Mouse (Mus musculus): ENCODE measurements at regions not wholly inside any gene's neighbourhood (a gene's known extent, or its start where the extent isn't known, plus 50 kb on each side); places are given as distances from the start of the nearest gene placed in this dataset.
"Not testable (repeated sequence)": the region's sequence is repeated elsewhere in the genome, so short reads cannot be mapped to it uniquely, and the experiment has no call there.

DNA sequence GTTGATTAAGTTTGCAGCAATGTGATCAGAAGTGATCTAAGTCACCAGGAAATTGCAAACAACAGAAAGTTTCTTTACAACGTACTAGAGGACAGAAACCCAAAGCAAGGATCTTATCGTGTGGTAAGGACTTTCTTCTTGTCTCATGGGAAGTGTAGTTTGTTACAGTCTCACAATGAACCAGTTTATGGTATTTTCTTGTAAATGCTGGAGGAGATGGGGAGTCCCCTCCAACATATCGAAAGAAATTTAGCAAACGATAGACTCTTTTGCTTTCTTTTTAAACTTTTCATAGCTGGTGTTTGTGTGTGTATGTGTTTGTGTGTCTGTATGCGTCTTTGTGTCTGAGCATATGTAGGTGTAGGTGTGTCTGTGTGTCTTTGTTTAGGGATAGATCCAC lies 453.0 kb upstream of the Dab2 start:
- in situ Hi-C loops (cut with MboI, MseI), result no loop called here

DNA sequence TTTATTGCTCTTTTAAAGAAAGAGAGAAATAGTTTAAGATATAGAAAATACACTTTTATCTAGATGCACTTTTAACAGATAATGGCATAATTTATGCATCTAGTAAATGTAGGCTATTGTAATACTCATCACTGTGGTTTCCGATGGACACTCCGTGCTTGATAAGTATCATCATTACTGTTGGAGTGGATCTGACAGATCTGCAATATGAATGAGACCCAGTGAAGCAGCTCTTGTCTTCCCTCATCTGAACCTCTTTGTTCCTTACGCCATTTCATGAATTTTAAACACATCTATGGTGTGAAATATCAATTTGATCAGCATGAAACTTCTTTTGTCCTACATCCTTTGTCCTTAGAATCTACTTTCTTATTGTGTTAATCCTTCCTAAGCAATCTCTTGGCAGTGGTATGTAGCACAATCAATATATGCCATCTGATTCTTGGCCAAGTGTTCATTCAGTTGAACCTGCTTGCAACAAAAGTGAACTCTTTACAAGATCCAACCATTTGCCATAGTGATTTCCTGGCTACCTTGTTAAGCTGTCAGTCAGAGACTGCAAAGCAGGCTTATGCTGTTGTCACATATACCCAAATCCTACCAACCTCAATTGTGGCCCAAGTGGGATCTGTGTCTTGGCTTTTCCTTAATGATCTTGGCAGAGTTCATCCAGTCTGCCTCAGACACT lies 452.0 kb upstream of the Dab2 start:
- in situ Hi-C loops (cut with MboI, MseI), result no loop called here

DNA sequence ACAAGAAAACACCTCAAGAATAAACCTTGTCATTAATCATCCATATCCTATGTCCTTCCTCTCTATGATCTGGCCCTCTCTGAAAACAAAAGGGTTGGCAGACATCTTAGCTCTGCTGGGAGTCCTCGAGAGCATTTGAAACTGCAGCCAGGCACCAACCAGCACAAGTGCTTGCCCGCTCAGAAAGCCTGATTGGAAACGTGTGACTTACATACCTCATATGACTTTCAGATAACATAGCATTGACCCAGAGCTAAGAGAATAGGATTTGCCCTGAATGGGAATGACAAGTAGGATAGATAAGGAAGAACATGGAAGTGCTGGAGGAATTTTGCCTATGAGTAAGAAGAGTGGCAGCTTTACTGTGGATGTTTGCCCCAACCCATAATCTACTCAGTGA lies 447.1 kb upstream of the Dab2 start:
- in situ Hi-C loops (cut with MboI, MseI), result no loop called here

DNA sequence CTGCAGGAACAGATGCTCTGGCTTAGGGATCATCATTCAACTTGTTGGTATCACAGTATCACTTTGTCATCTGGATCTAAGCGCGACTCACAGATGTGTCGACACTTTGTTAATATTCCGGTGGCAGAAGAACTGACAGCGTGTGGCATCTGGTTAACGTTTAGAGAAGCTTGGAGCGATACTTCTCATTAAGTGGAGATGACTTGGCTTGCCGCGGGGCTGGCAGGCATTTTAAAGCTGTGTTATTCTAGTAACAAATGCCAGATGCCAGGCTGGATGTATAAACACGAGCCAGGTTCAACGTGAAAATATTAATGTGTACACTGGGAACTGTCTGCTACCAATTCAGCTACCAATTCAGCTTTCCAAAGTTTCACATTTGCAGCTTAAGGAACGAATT lies 430.3 kb upstream of the Dab2 start:
- in situ Hi-C loops (cut with MboI, MseI), result no loop called here

DNA sequence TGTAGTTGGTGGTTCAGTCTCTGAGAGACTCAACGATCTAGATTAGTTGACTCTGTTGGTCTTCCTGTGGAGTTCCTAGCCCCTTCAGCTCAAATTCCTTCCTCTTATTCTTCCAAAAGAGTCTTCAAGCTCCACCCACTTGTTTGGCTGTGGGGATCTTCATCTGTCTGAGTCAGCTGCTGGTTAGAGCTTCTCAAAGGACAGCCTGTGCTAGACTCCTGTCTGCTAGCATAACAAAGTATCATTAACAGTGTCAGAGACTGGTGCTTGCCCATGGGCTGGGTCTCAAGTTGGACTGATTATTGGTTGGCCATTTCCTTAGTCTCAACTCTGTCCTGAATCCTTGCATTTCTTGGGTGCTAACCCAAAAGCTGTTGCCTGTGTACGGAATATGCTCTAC lies 429.7 kb upstream of the Dab2 start:
- in situ Hi-C loops (cut with MboI, MseI), result no loop called here

DNA sequence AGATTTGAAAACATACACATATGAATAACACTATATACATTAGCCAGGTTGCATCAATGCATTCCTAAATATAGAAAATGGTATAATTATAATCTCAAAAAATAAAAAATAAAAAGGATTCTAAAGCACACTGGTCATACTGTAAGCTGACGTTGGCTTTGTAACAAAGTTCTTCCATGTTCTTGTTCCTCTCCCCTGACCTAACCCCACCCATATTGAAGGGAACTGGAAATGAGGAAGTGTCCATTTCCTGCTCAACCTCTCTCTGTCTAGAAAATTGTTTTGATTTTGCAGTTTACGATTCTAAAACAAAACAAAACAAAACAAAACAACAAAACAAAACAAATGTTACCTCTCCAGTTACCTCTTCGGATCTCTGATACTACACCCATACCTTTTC lies 427.5 kb upstream of the Dab2 start:
- in situ Hi-C loops (cut with MboI, MseI), result no loop called here

DNA sequence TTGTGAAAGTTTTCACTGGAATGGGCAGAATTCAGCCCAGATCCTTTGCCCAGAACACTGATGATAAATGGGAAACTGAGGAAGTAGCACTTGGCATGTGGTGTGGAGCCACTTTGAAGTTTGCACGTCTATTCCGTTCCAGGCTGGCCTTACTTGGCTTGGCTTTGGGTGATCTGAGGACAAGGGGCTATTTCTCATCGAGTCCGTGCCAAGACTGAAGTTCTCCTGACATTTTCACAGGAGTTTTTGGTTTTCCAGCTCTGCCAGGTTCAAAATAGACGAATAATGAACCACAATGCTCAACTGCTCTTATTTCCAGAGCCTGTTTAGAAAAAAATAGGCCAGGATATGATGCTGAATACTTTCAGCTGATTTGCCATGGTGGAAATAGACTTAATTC lies 421.8 kb upstream of the Dab2 start:
- in situ Hi-C loops (cut with MboI, MseI), result no loop called here

DNA sequence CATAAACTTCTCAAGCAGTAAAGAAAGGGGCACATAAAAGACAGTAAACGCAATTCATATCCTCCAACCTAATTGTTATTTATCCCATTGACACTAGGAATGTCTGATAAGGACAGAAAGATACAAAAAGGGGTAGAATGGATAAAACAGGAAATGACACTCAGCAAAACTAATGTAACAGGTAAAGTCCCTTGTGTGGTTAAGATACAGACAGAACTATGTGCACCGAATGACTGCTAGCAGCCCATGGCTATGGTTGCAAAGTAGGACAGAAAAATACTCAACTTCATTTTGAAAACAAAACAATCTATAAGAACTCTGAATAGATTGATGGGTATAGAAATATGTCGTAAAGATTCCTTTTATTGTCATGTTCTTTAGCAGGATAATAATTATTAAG lies 408.4 kb upstream of the Dab2 start:
- in situ Hi-C loops (cut with MboI, MseI), result no loop called here

DNA sequence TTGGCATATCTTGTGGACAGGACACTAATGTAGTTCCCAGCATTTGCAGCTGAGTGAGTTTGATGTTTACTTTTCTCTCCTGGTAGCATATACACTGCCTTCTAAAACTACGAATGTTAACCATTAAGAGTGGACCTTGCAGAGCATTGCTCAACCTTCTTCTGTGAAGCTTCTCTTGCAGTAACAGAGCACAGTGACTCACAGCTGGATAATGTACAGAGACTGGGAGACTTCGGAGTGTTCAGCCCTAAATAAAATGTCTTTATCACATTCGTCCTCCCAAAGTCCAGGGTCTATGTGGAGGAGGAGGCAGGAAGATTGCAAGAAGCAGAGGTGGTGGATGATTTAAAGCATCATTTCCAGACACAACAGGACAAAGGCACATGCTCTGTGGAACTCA lies 407.6 kb upstream of the Dab2 start:
- in situ Hi-C loops (cut with MboI, MseI), result no loop called here

DNA sequence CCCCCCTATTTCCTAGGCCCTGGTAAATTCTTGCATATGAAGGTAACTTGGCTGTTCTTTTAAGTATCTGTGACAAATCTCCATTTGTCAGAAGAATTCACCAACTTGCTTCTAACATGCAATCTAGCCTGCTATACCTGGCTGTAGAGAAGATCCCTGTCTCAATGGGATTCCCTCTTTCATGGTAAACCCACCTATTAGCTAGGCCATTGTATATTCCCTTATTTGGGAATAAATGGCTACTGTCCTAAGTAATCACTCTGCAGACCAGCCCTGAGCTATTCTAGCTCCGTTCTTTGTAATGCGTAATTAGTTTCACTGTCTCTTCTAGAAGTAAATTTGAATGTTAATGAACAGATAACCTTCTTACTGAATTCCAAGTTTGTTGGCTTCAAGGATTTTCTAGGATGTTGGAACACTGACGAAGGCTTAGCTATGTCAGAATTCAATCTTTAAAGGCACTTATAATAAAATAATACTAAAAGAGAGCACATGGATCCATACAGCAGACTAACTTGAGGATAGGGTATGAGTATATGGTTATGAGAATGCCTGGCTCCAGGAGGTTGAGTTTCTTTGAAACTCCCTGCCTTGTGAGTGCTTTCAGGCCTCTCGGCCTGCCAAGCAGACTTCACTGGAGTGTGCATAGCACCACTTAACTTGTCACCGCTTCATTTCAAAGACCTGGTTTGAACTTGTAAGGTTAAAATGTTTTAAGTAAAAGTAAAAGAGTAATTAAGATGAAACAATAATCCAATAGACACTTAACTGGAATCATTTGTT lies 403.7 kb upstream of the Dab2 start:
- in situ Hi-C loops (cut with MboI, MseI), result not testable (repeated sequence)

DNA sequence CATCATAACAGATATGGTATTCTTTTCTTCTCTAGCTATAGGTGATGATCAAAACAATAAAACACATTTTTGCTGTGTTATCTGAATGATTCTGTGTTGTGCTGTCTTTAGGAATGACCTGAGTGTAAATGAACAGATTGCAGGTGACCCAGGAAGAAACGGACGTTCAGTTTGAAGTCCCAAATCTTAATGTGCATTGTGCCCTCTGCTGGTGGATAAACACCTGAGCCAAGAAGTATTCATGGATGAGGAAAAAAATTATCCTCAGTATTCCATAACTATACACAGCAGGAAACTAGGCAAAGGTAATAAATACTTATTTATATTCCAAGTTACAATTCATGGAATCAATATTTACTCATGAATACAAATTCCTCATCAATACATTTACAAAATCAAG lies 384.3 kb upstream of the Dab2 start:
- in situ Hi-C loops (cut with MboI, MseI), result no loop called here

DNA sequence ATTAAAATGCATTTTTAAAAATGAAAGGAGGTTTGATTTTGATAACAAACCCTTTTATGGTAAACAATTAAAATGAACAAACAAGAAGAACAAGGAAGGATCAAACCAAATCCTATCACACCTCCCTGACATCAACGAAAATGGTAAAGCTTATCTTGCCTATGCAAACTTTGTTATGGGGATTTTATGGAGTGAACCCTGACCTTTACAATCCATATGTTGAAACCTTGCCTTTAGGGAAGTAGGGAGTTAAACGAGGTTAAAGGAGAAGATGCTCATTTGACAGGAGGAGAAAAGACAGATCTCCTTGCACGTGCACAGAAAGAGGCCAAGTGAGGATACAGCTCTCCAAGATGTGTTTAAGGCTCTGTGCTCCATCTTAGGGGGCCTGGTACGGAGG lies 379.5 kb upstream of the Dab2 start:
- in situ Hi-C loops (cut with MboI, MseI), result no loop called here

DNA sequence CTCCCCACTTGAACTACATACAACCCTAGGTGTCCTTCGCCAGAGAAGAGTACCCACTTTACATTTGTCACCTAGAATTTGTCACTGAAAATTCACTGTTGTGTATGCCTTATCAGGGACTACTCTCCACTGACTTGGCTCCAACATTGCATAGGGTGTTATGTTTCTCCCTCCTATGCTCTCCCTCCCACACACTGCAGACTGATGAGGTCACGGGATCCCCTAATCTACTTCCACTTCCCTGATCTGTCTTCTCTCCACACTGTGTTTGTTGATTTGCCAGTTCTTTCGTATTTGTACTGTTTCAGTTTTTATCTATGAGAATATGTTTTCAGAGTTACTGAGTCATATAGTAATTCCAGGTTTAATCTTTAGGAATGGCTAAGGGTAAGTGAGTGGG lies 371.8 kb upstream of the Dab2 start:
- in situ Hi-C loops (cut with MboI, MseI), result no loop called here

DNA sequence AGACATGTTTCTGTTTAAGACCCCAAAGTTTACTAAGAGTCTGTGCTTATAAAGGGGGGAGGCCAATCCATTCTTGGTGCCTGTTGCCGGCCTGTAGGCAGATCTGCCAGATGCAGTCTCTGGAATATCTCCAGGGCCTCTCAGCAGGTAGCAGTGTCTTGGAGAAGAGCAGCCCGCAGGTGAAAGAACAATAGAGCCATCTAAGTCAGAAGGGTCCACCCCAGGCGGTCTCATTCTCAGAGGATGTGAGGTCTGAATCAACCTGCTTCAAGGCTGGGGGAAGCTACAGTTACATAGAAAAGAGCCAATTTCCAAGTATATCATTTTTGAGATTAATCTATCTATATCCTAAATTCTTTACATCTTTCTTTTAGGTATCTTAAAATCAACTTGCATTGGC lies 366.0 kb upstream of the Dab2 start:
- in situ Hi-C loops (cut with MboI, MseI), result no loop called here

DNA sequence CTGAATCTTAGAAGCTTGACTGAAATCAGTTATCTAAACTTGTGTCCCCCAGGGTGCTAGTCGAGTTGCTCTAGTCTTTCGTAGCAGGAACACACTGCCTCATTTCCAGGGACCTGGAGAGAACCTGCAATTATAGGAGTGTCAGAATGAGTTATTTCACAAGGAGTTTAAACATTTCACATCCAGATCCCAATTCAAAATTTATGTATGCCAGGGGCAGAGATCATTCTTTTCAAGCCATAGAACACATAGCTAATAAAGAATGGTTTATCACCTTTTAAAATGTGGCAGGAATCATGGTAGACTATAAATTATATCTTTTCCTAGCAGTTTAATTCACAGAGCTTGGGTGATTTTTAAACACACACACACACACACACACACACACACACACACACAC lies 358.6 kb upstream of the Dab2 start:
- in situ Hi-C loops (cut with MboI, MseI), result loop anchor here (10.0 kb wide), 1 partner anchor 1686 kb away; no protein-coding TSS in a partner anchor

DNA sequence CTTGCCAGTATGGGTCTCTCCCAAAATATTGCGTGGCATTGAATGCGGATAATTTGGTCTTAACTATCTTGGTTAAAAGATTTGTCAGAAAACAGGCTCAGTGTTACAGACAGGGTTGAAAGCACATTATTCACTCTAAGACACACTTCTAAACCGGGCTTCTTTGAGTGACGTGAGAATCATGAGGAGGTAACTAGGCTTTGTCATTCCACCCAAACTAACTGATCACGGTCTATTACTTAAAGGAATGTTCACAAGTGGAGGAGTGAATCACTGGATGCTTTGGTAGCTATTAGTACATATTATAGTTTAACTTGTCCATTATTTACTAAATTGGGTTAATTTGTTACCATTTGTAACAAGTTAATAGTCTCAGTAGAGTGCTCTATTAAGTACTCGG lies 352.9 kb upstream of the Dab2 start:
- in situ Hi-C loops (cut with MboI, MseI), result loop anchor here (10.0 kb wide), 1 partner anchor 1692 kb away; no protein-coding TSS in a partner anchor

DNA sequence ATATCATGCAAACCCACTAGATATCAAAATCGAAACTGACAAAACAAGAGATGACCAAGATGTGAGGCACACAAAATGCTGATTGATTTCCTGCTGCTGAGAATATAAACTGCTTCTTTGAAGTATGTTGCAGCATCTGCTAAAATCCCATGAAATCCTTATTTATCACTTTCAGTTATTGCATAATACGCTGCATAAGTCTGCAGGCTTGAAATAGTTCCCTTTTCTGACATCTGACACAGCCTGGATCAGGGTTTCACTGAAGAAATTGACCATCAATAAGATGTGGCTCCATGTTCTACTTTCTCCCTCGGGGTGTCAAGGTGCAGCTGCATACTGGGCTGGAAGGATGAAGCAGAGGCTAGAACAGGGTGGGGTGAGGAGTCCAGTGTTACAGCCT lies 348.7 kb upstream of the Dab2 start:
- in situ Hi-C loops (cut with MboI, MseI), result no loop called here

DNA sequence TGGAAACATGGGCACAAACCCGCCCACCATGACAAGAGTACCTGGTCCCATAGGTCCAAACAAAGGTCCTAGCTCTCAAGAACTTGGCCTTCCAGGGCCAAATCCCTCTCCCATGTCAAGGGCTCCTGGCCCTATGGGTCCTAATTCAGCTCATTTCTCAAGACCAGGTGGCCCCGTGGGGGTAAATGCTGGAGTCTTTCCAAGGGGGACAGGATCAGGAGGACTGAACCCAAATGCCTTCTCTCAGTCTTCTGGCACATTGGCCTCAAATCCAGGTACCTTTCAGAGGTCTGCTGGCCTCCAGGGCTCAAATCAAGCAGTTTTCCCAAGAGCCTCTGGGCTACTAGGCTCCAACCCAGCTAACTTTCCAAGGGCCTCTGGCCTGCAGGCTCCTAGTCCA lies 347.9 kb upstream of the Dab2 start:
- in situ Hi-C loops (cut with MboI, MseI), result not testable (repeated sequence)

DNA sequence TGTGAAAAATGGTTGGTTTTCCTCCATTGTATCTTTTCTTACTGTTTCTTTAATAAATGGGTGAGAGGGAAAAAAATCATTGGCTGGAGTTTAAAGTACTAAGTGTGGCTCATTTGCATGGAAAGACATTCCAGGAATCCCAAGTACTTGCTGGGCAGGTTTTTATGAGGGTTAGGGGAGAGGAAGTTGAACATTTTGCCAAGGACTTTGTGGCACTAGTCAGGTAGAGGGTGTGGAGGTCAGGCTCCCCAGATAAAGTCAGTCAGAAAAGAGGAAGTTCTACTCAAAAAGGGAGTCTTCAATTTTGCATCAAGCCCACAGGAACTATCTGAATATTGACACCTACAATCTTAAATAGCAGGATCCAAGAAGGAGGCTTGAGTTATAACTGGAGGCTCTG lies 346.5 kb upstream of the Dab2 start:
- in situ Hi-C loops (cut with MboI, MseI), result no loop called here

DNA sequence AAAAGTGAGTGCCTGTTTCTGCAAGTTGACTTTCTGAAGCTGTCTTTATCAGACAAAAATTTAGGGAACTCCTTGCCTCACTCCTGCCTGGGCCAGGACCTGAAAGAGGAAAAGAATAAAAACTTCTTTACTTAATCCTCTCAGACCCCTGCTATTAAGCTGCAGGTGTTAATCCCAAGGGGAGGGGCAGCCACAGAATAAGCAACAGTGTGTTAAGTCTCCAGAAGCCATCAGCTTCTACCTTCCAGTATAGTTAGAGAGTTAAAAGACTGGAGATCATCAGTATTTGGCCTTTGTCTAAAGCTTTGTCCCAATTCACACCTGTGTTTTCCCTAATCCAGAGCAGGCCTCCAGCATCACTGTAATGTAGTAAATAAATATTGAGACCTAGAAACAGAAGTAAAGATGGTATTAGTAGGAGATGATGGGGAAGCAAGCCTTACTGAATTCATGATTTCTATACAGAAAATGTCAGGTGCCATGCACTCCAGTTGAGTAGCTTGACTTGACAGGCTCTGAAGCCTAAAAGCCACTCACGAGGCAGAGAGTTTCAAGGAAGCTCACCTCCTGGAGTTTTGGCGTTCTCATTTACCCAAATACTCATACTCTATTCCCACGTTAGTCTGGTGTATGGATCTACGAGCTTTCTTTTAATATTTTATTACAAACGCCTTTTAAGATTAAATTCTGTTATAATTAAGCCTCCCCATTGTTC lies 308.1 kb upstream of the Dab2 start:
- in situ Hi-C loops (cut with MboI, MseI), result no loop called here

DNA sequence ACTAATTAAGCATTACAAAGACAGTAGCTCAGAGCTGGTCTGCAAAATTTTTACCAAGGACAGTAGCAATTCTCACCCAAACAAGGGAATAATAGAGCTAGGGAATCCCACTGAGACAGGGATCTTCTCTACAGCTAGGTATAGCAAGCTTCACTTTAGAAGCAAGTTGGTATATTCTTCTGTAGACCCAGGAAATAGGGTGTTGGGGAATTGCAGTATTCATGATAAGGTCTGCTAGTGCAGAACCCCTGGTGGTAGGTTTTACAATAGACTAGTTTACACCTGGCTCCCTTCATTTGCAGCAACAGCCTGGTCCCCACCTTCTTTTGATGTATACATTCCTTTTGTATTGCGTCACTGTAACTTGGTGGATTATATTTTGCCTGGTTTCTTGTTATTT lies 307.4 kb upstream of the Dab2 start:
- in situ Hi-C loops (cut with MboI, MseI), result not testable (repeated sequence)

DNA sequence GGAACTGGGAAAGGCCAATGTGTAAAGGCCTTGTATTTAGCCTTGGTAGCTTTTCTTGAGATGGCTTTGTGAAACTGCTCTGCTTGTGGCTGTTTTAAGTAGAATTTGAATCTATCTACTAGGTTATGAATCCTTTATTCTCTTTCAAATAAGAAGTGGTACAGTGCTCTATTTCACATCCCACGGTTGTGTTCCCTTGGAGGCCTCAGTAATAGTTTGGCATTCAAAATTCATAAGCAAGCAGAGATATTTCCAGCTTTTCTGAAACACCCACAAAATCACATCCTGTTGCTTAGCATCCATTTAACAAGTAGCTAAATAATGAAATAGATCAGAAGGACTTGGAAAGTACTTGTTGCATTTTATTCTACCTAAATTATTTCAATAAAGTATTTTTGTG lies 298.8 kb upstream of the Dab2 start:
- in situ Hi-C loops (cut with MboI, MseI), result no loop called here

DNA sequence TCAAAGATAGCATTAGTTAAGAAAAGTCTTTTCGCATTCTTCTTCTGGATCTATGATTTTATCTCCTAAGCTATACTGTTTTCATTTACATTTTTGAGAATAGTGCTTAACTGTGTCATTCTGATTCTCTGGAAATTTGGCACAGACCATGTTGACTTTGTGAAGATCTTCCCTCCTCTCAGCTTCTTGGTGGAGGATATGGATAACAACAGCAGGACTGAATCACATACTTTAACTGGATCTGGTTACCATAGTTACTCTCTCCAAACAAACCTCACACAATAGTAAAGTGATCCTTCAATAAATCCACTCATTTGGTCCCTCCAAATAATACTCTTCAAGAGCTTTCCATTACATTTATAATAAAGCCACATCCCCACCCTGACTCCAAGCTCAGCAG lies 298.2 kb upstream of the Dab2 start:
- in situ Hi-C loops (cut with MboI, MseI), result no loop called here

Measured in T-helper 2 cell (primary cell).